Mouse (Mus musculus): ENCODE measurements around the gene Trmt11. TPM values are rescaled to one million over a fixed set of nuclear protein-coding genes. Genes with fewer than 3 reads are reported as not detected.
A peak's percentile ranks its signal among the peaks of the same experiment; 100 is the strongest.

Trmt11 gene
- polyA plus RNA-seq, 1 experiment from 2014 or later, result 14.8 TPM

DNA sequence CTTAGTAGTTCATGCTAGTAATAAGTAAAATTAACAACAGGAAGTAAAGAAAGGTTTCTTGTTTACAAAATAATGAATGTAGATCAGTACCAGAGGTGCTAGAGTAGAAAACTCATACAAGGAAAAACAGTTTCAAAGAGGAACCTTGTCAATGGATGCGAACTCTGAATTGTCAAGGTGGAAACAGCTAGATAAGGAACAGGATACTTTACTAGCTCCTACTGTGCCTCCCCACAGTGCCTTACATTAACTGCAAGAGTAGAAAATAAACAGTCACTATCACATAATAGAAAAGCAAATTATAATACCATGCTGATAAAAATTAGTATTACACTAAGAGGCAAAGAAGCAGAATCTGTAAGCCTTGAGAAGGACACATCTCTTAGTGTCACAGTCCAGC, 14.9 kb downstream of the Trmt11 start:
- Histone ChIP-seq H3K4me2 (replicated peaks; ENCODE audit: low read depth, low read length) (no peak overlapping the region), H3K27ac (ENCODE audit: low read length) (no peak overlapping the region), H3K9ac (replicated peaks; ENCODE audit: low read depth) (no peak overlapping the region), H3K4me3 (ENCODE audit: low read depth, low read length) (no peak overlapping the region), H3K27me3 (replicated peaks; ENCODE audit: insufficient read depth, low read length) (no peaks in the 10 kb centered on the region), H3K36me3 (ENCODE audit: insufficient read depth, low read length) (0 out of 2 replicates have a peak, but pooled peaks cover 4% of the 10 kb centered on the region), H3K9me3 (ENCODE audit: low read length) (no peaks in the 10 kb centered on the region), H3K4me1 (ENCODE audit: insufficient read depth, low read depth, low read length) (no peaks in the 10 kb centered on the region)
- ATAC-seq (no peak), DNase-seq (ENCODE audit: low spot score) (no peak)
- TF ChIP-seq CTCF (IDR thresholded peaks at IDR 0.05) (no peak), EP300 (IDR thresholded peaks at IDR 0.05) (no peak)
- 100% methylated on average over 1 of the region's 1 CpGs for WGBS

DNA sequence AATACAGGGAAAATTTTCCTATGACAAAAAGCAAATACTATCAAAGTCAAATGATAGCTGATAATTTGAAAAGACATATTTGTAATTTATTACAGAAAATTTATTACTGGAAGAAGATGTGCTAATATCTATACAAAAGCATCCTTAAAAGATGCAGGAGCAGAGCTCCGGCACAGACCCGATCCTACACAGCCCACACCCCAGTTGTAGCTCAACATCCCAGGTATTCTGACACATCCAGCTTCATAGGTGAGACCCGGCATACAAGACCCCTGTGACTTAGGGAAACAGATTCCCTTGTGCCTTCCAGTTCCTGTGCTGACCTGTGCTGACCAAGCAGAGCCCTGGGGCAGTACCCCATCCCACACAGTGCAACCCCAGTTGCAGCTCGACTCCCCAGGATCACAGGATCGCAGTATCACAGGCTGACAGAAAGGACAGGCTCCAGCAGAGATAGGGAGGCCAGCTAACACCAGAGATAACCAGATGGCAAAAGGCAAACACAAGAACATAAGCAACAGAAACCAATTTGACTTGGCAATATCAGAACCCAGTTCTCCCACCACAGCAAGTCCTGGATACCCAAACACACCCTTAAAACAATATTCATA, 22.8 kb downstream of the Trmt11 start:
- H3K27me3 ChIP-seq (replicated peaks; ENCODE audit: insufficient read depth, low read length), result no peaks in the 10 kb centered on the region
- H3K9ac ChIP-seq (replicated peaks; ENCODE audit: low read depth), result no peak overlapping the region
- no peaks in the 10 kb centered on the region for H3K36me3 ChIP-seq (ENCODE audit: insufficient read depth, low read length)
- H3K4me3 ChIP-seq (ENCODE audit: low read depth, low read length), result no peak overlapping the region
- ATAC-seq, result no peak
- WGBS, result 95% methylated on average over 5 of the region's 5 CpGs
- H3K9me3 ChIP-seq (ENCODE audit: low read length), result no peaks in the 10 kb centered on the region
- H3K4me1 ChIP-seq (ENCODE audit: insufficient read depth, low read depth, low read length), result no peaks in the 10 kb centered on the region
- H3K4me2 ChIP-seq (replicated peaks; ENCODE audit: low read depth, low read length), result no peak overlapping the region
- TF ChIP-seq CTCF (IDR thresholded peaks at IDR 0.05), result no peak
- TF ChIP-seq EP300 (IDR thresholded peaks at IDR 0.05), result no peak
- no peak overlapping the region for H3K27ac ChIP-seq (ENCODE audit: low read length)
- DNase-seq (ENCODE audit: low spot score), result no peak

DNA sequence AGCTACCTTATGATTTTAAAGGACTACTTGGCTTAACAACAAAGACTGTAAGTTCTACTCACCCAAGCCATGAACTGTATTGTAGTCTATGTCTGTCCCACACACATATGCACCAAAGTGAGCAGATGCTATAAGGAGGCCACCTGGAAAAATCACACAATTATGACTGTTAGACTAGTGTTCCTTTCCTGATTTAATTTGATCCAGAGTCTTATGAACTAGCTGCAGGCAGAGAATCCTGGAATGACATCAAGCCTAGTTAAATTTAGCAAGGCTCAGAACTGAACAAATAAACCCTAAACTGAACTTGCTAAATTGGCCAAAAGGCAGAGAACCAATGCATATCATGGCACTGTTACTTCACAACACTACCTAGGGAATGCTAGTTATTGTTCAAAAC, 34.2 kb downstream of the Trmt11 start:
- Histone ChIP-seq H3K4me3 (ENCODE audit: low read depth, low read length) (no peak overlapping the region), H3K27me3 (replicated peaks; ENCODE audit: insufficient read depth, low read length) (no peaks in the 10 kb centered on the region), H3K36me3 (ENCODE audit: insufficient read depth, low read length) (no peaks in the 10 kb centered on the region), H3K27ac (ENCODE audit: low read length) (no peak overlapping the region), H3K4me1 (ENCODE audit: insufficient read depth, low read depth, low read length) (no peaks in the 10 kb centered on the region), H3K9me3 (ENCODE audit: low read length) (no peaks in the 10 kb centered on the region), H3K4me2 (replicated peaks; ENCODE audit: low read depth, low read length) (no peak overlapping the region), H3K9ac (replicated peaks; ENCODE audit: low read depth) (no peak overlapping the region)
- ATAC-seq, result no peak
- no peak for DNase-seq (ENCODE audit: low spot score)
- TF ChIP-seq EP300 (IDR thresholded peaks at IDR 0.05) (no peak), CTCF (IDR thresholded peaks at IDR 0.05) (no peak)

DNA sequence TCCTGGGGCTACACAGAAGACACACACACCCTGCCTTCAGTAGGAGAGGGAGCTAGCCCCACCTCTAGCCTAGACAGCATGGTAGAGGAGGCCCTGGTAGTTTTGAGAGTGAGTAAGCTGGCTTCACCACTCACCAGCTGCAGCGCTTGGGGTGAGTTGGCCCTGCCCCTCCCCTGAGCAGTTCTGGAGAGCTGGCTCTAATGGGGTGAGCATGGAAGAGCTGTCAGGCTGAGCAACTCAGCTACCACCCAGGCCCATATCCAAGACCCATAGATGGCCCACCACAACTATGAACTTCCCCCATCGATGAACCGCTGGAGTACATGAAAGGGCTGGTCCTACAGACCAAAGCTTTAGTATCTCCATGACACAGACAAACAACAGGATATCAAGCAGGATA, 35.9 kb downstream of the Trmt11 start:
- Histone ChIP-seq H3K4me1 (ENCODE audit: insufficient read depth, low read depth, low read length) (no peaks in the 10 kb centered on the region), H3K4me3 (ENCODE audit: low read depth, low read length) (no peak overlapping the region), H3K27ac (ENCODE audit: low read length) (no peak overlapping the region), H3K9ac (replicated peaks; ENCODE audit: low read depth) (no peak overlapping the region), H3K9me3 (ENCODE audit: low read length) (no peaks in the 10 kb centered on the region), H3K4me2 (replicated peaks; ENCODE audit: low read depth, low read length) (no peak overlapping the region), H3K36me3 (ENCODE audit: insufficient read depth, low read length) (no peaks in the 10 kb centered on the region), H3K27me3 (replicated peaks; ENCODE audit: insufficient read depth, low read length) (no peaks in the 10 kb centered on the region)
- WGBS, result 52% methylated on average over 3 of the region's 3 CpGs
- TF ChIP-seq EP300 (IDR thresholded peaks at IDR 0.05) (no peak), CTCF (IDR thresholded peaks at IDR 0.05) (no peak)
- ATAC-seq, result peak; percentile 85
- peak; percentile 33 for DNase-seq (ENCODE audit: low spot score)

DNA sequence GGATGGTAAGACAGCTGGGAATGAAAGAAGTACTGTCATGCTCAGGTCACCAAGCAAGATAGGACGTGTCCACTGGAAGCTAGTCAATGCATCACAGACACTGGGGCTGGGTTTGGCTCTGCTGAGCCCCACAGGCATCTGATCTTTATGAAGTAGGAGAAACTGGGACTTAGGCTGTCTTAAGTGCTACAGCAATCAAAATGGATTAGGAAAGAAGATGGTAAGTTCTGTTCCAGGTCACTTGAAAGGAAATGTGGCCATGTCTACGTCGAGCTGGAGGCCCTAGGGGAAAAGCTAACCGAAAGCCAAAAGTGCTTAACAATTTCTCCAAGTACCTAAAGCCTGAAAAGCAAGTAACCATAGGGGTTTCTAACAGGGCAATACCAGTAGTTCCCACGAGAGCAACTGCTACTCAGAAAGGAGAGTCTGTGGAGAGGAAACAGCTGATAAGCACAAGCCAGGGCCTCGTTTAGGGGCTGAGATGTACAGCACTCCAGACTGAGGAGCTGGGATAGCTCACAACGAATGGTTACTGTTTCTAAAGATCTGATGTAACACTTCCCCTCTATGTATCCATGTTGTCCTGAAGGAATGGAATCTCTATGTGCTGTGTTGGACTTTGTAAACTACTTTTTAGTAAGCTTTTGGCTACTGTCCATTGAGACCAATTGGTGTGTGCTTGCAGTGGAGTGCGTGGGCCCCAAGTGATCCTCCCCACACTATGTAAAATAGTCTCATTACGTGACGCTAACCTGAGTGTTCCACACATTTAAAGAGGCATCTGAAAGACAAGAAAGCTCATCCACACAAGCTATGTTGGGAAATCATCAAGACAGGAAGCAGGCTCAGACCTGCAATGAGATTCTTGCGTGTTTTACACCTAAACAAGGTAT, 44.6 kb downstream of the Trmt11 start:
- 89% methylated on average over 11 of the region's 11 CpGs for WGBS
- Histone ChIP-seq H3K4me1 (ENCODE audit: insufficient read depth, low read depth, low read length) (no peaks in the 10 kb centered on the region), H3K36me3 (ENCODE audit: insufficient read depth, low read length) (no peaks in the 10 kb centered on the region), H3K4me2 (replicated peaks; ENCODE audit: low read depth, low read length) (no peak overlapping the region), H3K27ac (ENCODE audit: low read length) (no peak overlapping the region), H3K27me3 (replicated peaks; ENCODE audit: insufficient read depth, low read length) (no peaks in the 10 kb centered on the region), H3K4me3 (ENCODE audit: low read depth, low read length) (no peak overlapping the region), H3K9ac (replicated peaks; ENCODE audit: low read depth) (no peak overlapping the region), H3K9me3 (ENCODE audit: low read length) (no peaks in the 10 kb centered on the region)
- TF ChIP-seq CTCF (IDR thresholded peaks at IDR 0.05), result no peak
- no peak for TF ChIP-seq EP300 (IDR thresholded peaks at IDR 0.05)
- no peak for ATAC-seq
- DNase-seq (ENCODE audit: low spot score), result no peak

DNA sequence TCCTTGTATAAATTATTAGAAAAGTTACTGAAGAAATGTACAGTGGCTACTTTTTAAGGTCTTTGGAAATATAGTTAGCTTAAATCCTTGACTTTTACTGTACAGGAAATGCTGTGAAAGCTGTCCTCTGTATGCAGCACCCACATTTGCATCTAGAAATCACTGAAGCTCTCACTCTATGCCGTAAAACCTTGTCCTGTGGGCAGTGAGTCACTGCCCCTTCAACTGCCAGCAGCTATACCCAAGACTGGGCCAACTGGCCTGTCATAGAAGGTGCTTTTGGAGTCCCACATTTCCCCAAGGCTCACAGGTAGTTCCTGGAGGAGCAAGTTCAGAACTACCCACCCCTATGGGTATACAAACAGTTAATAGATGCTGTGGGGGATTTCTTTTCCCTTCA, 48.2 kb downstream of the Trmt11 start:
- H3K9ac ChIP-seq (replicated peaks; ENCODE audit: low read depth), result no peak overlapping the region
- no peak overlapping the region for H3K4me3 ChIP-seq (ENCODE audit: low read depth, low read length)
- H3K4me2 ChIP-seq (replicated peaks; ENCODE audit: low read depth, low read length), result no peak overlapping the region
- no peaks in the 10 kb centered on the region for H3K9me3 ChIP-seq (ENCODE audit: low read length)
- no peak overlapping the region for H3K27ac ChIP-seq (ENCODE audit: low read length)
- H3K36me3 ChIP-seq (ENCODE audit: insufficient read depth, low read length), result 0 out of 2 replicates have a peak, but pooled peaks cover 5% of the 10 kb centered on the region
- ATAC-seq (no peak), DNase-seq (ENCODE audit: low spot score) (no peak)
- TF ChIP-seq CTCF (IDR thresholded peaks at IDR 0.05) (no peak), EP300 (IDR thresholded peaks at IDR 0.05) (no peak)
- WGBS, result 97% methylated on average over 1 of the region's 1 CpGs
- no peaks in the 10 kb centered on the region for H3K27me3 ChIP-seq (replicated peaks; ENCODE audit: insufficient read depth, low read length)
- H3K4me1 ChIP-seq (ENCODE audit: insufficient read depth, low read depth, low read length), result no peaks in the 10 kb centered on the region
